ENCODE assay signal across 47 mouse cellular contexts in genomic region chr11:6688888-6689287, GRCm38 (mm10). TPM values are rescaled to one million over a fixed set of nuclear protein-coding genes. Genes with fewer than 3 reads are reported as not detected.
"Had no signal": no experiment of that assay in that cellular context is flagged by ENCODE, and none has a peak within 500 bp of the region (broad histone marks: within the 10 kb centered on the region; RNA-seq: fewer than 3 reads in every experiment).

No protein-coding gene starts in this region.

- H3K9ac ChIP-seq: limb, embryonic 12.5 days; limb, embryonic 13.5 days; limb, embryonic 15.5 days; liver, embryonic 12.5 days; liver, embryonic 13.5 days; liver, embryonic 14.5 days; liver, embryonic 15.5 days; liver, postnatal 0 days; lung, embryonic 14.5 days; lung, embryonic 15.5 days; midbrain, embryonic 12.5 days; midbrain, embryonic 13.5 days; midbrain, embryonic 15.5 days had no signal

- H3K36me3 ChIP-seq: limb, embryonic 10.5 days; limb, embryonic 12.5 days; limb, embryonic 13.5 days; limb, embryonic 15.5 days; liver, embryonic 12.5 days; liver, embryonic 13.5 days; liver, embryonic 15.5 days; lung, embryonic 15.5 days; midbrain, embryonic 10.5 days; midbrain, embryonic 12.5 days; midbrain, embryonic 13.5 days; midbrain, embryonic 15.5 days had no signal

- H3K27me3 ChIP-seq: limb, embryonic 12.5 days; limb, embryonic 13.5 days; limb, embryonic 15.5 days; liver, embryonic 12.5 days; liver, embryonic 13.5 days; liver, embryonic 15.5 days; lung, embryonic 15.5 days; midbrain, embryonic 12.5 days; midbrain, embryonic 13.5 days; midbrain, embryonic 15.5 days had no signal

- H3K4me2 ChIP-seq: limb, embryonic 12.5 days; limb, embryonic 13.5 days; limb, embryonic 15.5 days; liver, embryonic 11.5 days; liver, embryonic 12.5 days; liver, embryonic 13.5 days; liver, embryonic 15.5 days; lung, embryonic 14.5 days; lung, embryonic 15.5 days; midbrain, embryonic 11.5 days; midbrain, embryonic 12.5 days; midbrain, embryonic 13.5 days; midbrain, embryonic 15.5 days had no signal

- DNase-seq: left cerebral cortex, postnatal 4 days; liver; liver, embryonic 13.5 days; liver, postnatal 0 days; lung, adult 18-20 months; lung, adult 2 months; lung, embryonic 14.5 days; lung, postnatal 10 days; lung, postnatal 14 days; lung, postnatal 36 days; lung, postnatal 4 days; midbrain, embryonic 14.5 days had no signal

- H3K4me1 ChIP-seq: limb, embryonic 10.5 days; limb, embryonic 12.5 days; limb, embryonic 13.5 days; limb, embryonic 15.5 days; liver, embryonic 12.5 days; liver, embryonic 13.5 days; liver, embryonic 15.5 days; lung, embryonic 15.5 days; midbrain, embryonic 10.5 days; midbrain, embryonic 12.5 days; midbrain, embryonic 13.5 days; midbrain, embryonic 15.5 days had no signal

- ATAC-seq: liver, embryonic 12.5 days; liver, postnatal 0 days; lung, postnatal 0 days; midbrain, embryonic 13.5 days; midbrain, embryonic 15.5 days; midbrain, embryonic 16.5 days had no signal

- H3K27ac ChIP-seq: left cerebral cortex, adult 2 months; limb, embryonic 10.5 days; limb, embryonic 12.5 days; limb, embryonic 13.5 days; limb, embryonic 15.5 days; liver, embryonic 12.5 days; liver, embryonic 13.5 days; liver, embryonic 14.5 days; liver, embryonic 15.5 days; lung, embryonic 15.5 days; macrophage; midbrain, embryonic 10.5 days; midbrain, embryonic 12.5 days; midbrain, embryonic 13.5 days; midbrain, embryonic 15.5 days had no signal

- H3K9me3 ChIP-seq: limb, embryonic 10.5 days; limb, embryonic 12.5 days; limb, embryonic 13.5 days; limb, embryonic 15.5 days; liver, embryonic 12.5 days; liver, embryonic 13.5 days; liver, embryonic 15.5 days; lung, embryonic 15.5 days; midbrain, embryonic 10.5 days; midbrain, embryonic 12.5 days; midbrain, embryonic 13.5 days; midbrain, embryonic 15.5 days had no signal

- H3K4me3 ChIP-seq: left cerebral cortex, adult 2 months; limb, embryonic 10.5 days; limb, embryonic 12.5 days; limb, embryonic 13.5 days; limb, embryonic 15.5 days; liver, embryonic 12.5 days; liver, embryonic 13.5 days; liver, embryonic 15.5 days; lung, embryonic 15.5 days; megakaryocyte, embryonic 14.5 days; midbrain, embryonic 10.5 days; midbrain, embryonic 12.5 days; midbrain, embryonic 13.5 days; midbrain, embryonic 15.5 days; myocyte had no signal

RNA-seq across cellular contexts. Expression of gene Ramp3, which starts 30.6 kb away (rescaled TPM):
- total RNA-seq: megakaryocyte progenitor cell, adult 5-6 weeks; megakaryocyte-erythroid progenitor cell, adult 5-6 weeks; monocyte, adult 5-6 weeks had no signal
- polyA plus RNA-seq: liver, embryonic 13.5 days had no signal

RNA-seq across cellular contexts. Expression of gene Wap, which starts 50.5 kb away (rescaled TPM):
- total RNA-seq: left cerebral cortex, adult 2 months; left cerebral cortex, adult 8-10 months; left cerebral cortex, postnatal 10 days; left cerebral cortex, postnatal 14 days; left cerebral cortex, postnatal 25 days; left cerebral cortex, postnatal 36 days; left cerebral cortex, postnatal 4 days; liver, adult 2 months; megakaryocyte progenitor cell, adult 5-6 weeks; megakaryocyte, adult 5-6 weeks; megakaryocyte-erythroid progenitor cell, adult 5-6 weeks; midbrain, postnatal 0 days; monocyte, adult 5-6 weeks had no signal
- polyA plus RNA-seq: limb, embryonic 10.5 days; limb, embryonic 11.5 days; limb, embryonic 12.5 days; limb, embryonic 13.5 days; limb, embryonic 14.5 days; limb, embryonic 15.5 days; liver, adult 2 months; liver, embryonic 11.5 days; liver, embryonic 12.5 days; liver, embryonic 13.5 days; liver, embryonic 14.5 days; liver, embryonic 15.5 days; liver, embryonic 16.5 days; liver, postnatal 0 days; lung, adult 2 months; lung, embryonic 14.5 days; lung, embryonic 15.5 days; lung, embryonic 16.5 days; lung, postnatal 0 days; macrophage; midbrain, embryonic 10.5 days; midbrain, embryonic 11.5 days; midbrain, embryonic 12.5 days; midbrain, embryonic 13.5 days; midbrain, embryonic 14.5 days; midbrain, embryonic 15.5 days; midbrain, embryonic 16.5 days; midbrain, postnatal 0 days; myocyte had no signal
